Mouse (Mus musculus): Measurements from ENCODE around the gene Cbr3.

DNA sequence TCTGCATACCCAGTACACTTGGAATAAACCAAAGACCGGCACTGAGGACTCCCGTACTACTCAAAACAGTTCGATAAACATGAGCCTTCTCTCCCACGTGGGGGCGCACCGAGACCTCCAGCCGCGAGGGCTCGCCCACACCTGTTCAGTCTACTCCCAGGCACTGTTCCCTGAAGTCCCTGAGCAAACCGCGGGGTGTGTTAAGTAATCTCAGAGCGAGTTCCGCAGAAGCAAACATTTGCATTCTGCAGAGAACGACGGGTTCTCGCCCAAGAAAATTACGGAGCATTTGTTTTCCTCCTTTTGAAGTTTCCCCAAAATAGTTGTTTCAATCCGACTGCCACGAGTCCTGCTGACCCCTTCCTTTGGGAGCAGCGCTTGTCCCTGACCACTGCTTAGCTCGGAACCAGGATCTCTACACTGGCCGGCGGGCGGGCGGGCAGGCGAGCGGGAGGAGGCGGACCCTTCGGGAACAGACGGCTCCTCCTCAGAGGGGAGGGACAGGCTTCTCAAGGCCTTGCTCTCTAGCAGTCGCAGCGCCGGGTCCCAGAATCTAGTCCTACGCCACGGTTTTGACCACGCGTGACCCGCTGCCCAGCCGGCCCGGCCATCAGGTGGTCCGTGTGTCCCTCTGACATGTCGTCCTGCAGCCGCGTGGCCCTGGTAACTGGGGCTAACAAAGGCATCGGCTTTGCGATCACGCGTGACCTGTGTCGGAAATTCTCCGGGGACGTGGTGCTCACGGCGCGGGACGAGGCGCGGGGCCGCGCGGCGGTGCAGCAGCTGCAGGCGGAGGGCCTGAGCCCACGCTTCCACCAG lies at the start of gene Cbr3:
- TF ChIP-seq POLR2A (IDR thresholded peaks at IDR 0.05; ENCODE audit: borderline replicate concordance, control insufficient read depth, low read depth, low read length), result no peak; the same call in 1 of the 2 replicates
- peak; percentile 71 for TF ChIP-seq CTCF (IDR thresholded peaks at IDR 0.05; ENCODE audit: control insufficient read depth, insufficient read depth, low read length)
